Mouse (Mus musculus) C2C12 (cell line): ENCODE results near the gene Sec24a.

Experiments used
- CTCF ChIP-seq: IDR thresholded peaks from one replicate; pipeline ENCODE4 v1.5.1; 2011; ENCODE audit not compliant: control insufficient read depth, insufficient read depth, insufficient read length
- MAX ChIP-seq: IDR thresholded peaks from one replicate; pipeline ENCODE4 v1.6.1; 2011; ENCODE audit warnings: mild to moderate bottlenecking, control low read depth
- MYOD1 ChIP-seq: IDR thresholded peaks from one replicate; pipeline ENCODE4 v1.6.1; 2011; ENCODE audit warnings: low read depth; ENCODE audit not compliant: control insufficient read depth, insufficient read length
- MYOG ChIP-seq: IDR thresholded peaks from one replicate; pipeline ENCODE4 v1.6.1; 2011; ENCODE audit not compliant: control insufficient read depth, insufficient read length; ENCODE audit errors: extremely low read depth

- TF ChIP-seq CTCF (no peak), MYOG (no peak), MYOD1 (no peak), MAX (no peak)
Observed at GRCm38 (mm10) chr11:51675386-51675785, 88.0 kb downstream of the Sec24a start.
